Mouse (Mus musculus): ENCODE measurements at regions not wholly inside any gene's neighbourhood (a gene's known extent, or its start where the extent isn't known, plus 50 kb on each side); places are given as distances from the start of the nearest gene placed in this dataset.
"Not testable (repeated sequence)": the region's sequence is repeated elsewhere in the genome, so short reads cannot be mapped to it uniquely, and the experiment has no call there.

- peak; percentile 40 for DNase-seq (ENCODE audit: low spot score)
Measured at GRCm38 (mm10) chr10:19494461-19495105, 97.2 kb upstream of the Ifngr1 start.

GRCm38 (mm10) chr10:19498112-19498511 lies 93.6 kb upstream of the Ifngr1 start:
- DNase-seq (ENCODE audit: low spot score), result no peak

GRCm38 (mm10) chr10:19502874-19503273 lies 88.9 kb upstream of the Ifngr1 start:
- no peak for DNase-seq (ENCODE audit: low spot score)

- no peak for DNase-seq (ENCODE audit: low spot score)
Measured at GRCm38 (mm10) chr10:19503846-19504765, 87.6 kb upstream of the Ifngr1 start.

- DNase-seq (ENCODE audit: low spot score), result no peak
Measured at GRCm38 (mm10) chr10:19505174-19505573, 86.6 kb upstream of the Ifngr1 start.

GRCm38 (mm10) chr10:19505979-19506378 lies 85.8 kb upstream of the Ifngr1 start:
- no peak for DNase-seq (ENCODE audit: low spot score)

GRCm38 (mm10) chr10:19506434-19506833 lies 85.3 kb upstream of the Ifngr1 start:
- DNase-seq (ENCODE audit: low spot score), result peak; percentile 35

GRCm38 (mm10) chr10:19508221-19508745 lies 83.5 kb upstream of the Ifngr1 start:
- DNase-seq (ENCODE audit: low spot score), result no peak

GRCm38 (mm10) chr10:19510047-19510446 lies 81.7 kb upstream of the Ifngr1 start:
- no peak for DNase-seq (ENCODE audit: low spot score)

- not testable (repeated sequence) for DNase-seq (ENCODE audit: low spot score)
Measured at GRCm38 (mm10) chr10:19514366-19514765, 77.4 kb upstream of the Ifngr1 start.

- no peak for DNase-seq (ENCODE audit: low spot score)
Measured at GRCm38 (mm10) chr10:19514837-19515236, 76.9 kb upstream of the Ifngr1 start.

- no peak for DNase-seq (ENCODE audit: low spot score)
Measured at GRCm38 (mm10) chr10:19516011-19516410, 75.7 kb upstream of the Ifngr1 start.

GRCm38 (mm10) chr10:19517093-19517492 lies 74.7 kb upstream of the Ifngr1 start:
- DNase-seq (ENCODE audit: low spot score), result no peak

GRCm38 (mm10) chr10:19518763-19519162 lies 73.0 kb upstream of the Ifngr1 start:
- peak; percentile 49 for DNase-seq (ENCODE audit: low spot score)

GRCm38 (mm10) chr10:19522198-19522597 lies 69.6 kb upstream of the Ifngr1 start:
- DNase-seq (ENCODE audit: low spot score), result no peak

- DNase-seq (ENCODE audit: low spot score), result no peak
Measured at GRCm38 (mm10) chr10:19525939-19526338, 65.8 kb upstream of the Ifngr1 start.

GRCm38 (mm10) chr10:19526353-19526752 lies 65.4 kb upstream of the Ifngr1 start:
- DNase-seq (ENCODE audit: low spot score), result no peak

GRCm38 (mm10) chr10:19529655-19530054 lies 62.1 kb upstream of the Ifngr1 start:
- DNase-seq (ENCODE audit: low spot score), result no peak

- DNase-seq (ENCODE audit: low spot score), result no peak
Measured at GRCm38 (mm10) chr10:19530056-19530455, 61.7 kb upstream of the Ifngr1 start.

- DNase-seq (ENCODE audit: low spot score), result no peak
Measured at GRCm38 (mm10) chr10:19531452-19531851, 60.3 kb upstream of the Ifngr1 start.

- DNase-seq (ENCODE audit: low spot score), result no peak
Measured at GRCm38 (mm10) chr10:19532790-19533189, 59.0 kb upstream of the Ifngr1 start.

GRCm38 (mm10) chr10:19533846-19534245 lies 57.9 kb upstream of the Ifngr1 start:
- no peak for DNase-seq (ENCODE audit: low spot score)
